Comparison of ENCODE assay signal across 8 mouse cellular contexts in genomic region chrX:150956016-150956415, GRCm38 (mm10).
A peak's percentile ranks its signal among the peaks of the same experiment; 100 is the strongest.
DNase-seq lines count a peak whose midpoint lies in the region; ATAC-seq and TF ChIP-seq lines count a peak whose summit lies in the region.

No protein-coding gene starts in this region.

- no peak overlapping the region for H3K4me3 ChIP-seq in kidney, postnatal 0 days (replicated peaks; ENCODE audit: low read depth, low read length)
- H3K4me3 ChIP-seq in forebrain, embryonic 13.5 days, result no peak overlapping the region
- H3K4me3 ChIP-seq in limb, embryonic 11.5 days (ENCODE audit: low read depth, low read length), result no peak overlapping the region
- H3K4me3 ChIP-seq in neural tube, embryonic 13.5 days, result peak overlapping the region; percentile 29; the same call in 1 of the 2 replicates

- no peak overlapping the region for H3K27ac ChIP-seq in kidney, postnatal 0 days
- no peak overlapping the region for H3K27ac ChIP-seq in forebrain, embryonic 13.5 days
- H3K27ac ChIP-seq in limb, embryonic 11.5 days (replicated peaks; ENCODE audit: low read depth, low read length), result 0 out of 2 replicates have a peak overlapping the region, but pooled peaks have one; percentile 6
- 0 out of 2 replicates have a peak overlapping the region, but pooled peaks have one; percentile 76 for H3K27ac ChIP-seq in neural tube, embryonic 13.5 days (replicated peaks)

- no peak for TF ChIP-seq CTCF in kidney, postnatal 0 days (IDR thresholded peaks at IDR 0.05; ENCODE audit: low read depth)

- no peaks in the 10 kb centered on the region for H3K27me3 ChIP-seq in kidney, postnatal 0 days (ENCODE audit: insufficient read depth, low read length)
- H3K27me3 ChIP-seq in forebrain, embryonic 13.5 days, result no peaks in the 10 kb centered on the region
- no peaks in the 10 kb centered on the region for H3K27me3 ChIP-seq in limb, embryonic 11.5 days (ENCODE audit: control insufficient read depth, insufficient read depth, low read length)
- no peaks in the 10 kb centered on the region; the same call in 1 of the 2 replicates for H3K27me3 ChIP-seq in neural tube, embryonic 13.5 days

- ATAC-seq in kidney, postnatal 0 days (replicated peaks; ENCODE audit: low FRiP score, low read depth), result no peak
- no peak for ATAC-seq in forebrain, embryonic 13.5 days
- ATAC-seq in limb, embryonic 11.5 days (ENCODE audit: insufficient number of reproducible peaks, low FRiP score, low TSS enrichment, low read depth), result no peak
- peak; percentile 15; the same call in 1 of the 2 replicates for ATAC-seq in neural tube, embryonic 13.5 days (ENCODE audit: low read depth)

- no peaks in the 10 kb centered on the region for H3K9me3 ChIP-seq in kidney, postnatal 0 days (replicated peaks; ENCODE audit: low read length)
- H3K9me3 ChIP-seq in forebrain, embryonic 13.5 days (replicated peaks), result no peaks in the 10 kb centered on the region
- no peaks in the 10 kb centered on the region for H3K9me3 ChIP-seq in limb, embryonic 11.5 days (ENCODE audit: control insufficient read depth, low read length)
- H3K9me3 ChIP-seq in neural tube, embryonic 13.5 days, result no peaks in the 10 kb centered on the region

- H3K4me2 ChIP-seq in kidney, postnatal 0 days (ENCODE audit: low read length), result peak overlapping the region; percentile 41; the same call in 1 of the 2 replicates
- H3K4me2 ChIP-seq in forebrain, embryonic 13.5 days, result peak overlapping the region; percentile 50
- no peak overlapping the region for H3K4me2 ChIP-seq in limb, embryonic 11.5 days (ENCODE audit: low read depth, severe bottlenecking)
- H3K4me2 ChIP-seq in neural tube, embryonic 13.5 days, result peak overlapping the region; percentile 46

- no peaks in the 10 kb centered on the region for H3K36me3 ChIP-seq in kidney, postnatal 0 days (ENCODE audit: insufficient read depth, low read length)
- no peaks in the 10 kb centered on the region for H3K36me3 ChIP-seq in forebrain, embryonic 13.5 days (ENCODE audit: poor library complexity, severe bottlenecking)
- no peaks in the 10 kb centered on the region for H3K36me3 ChIP-seq in limb, embryonic 11.5 days (ENCODE audit: control insufficient read depth, insufficient read depth, low read length)
- H3K36me3 ChIP-seq in neural tube, embryonic 13.5 days, result no peaks in the 10 kb centered on the region

- no peak overlapping the region for H3K9ac ChIP-seq in kidney, postnatal 0 days (ENCODE audit: low read depth, low read length)
- no peak overlapping the region for H3K9ac ChIP-seq in forebrain, embryonic 13.5 days
- H3K9ac ChIP-seq in limb, embryonic 11.5 days (ENCODE audit: low read length), result no peak overlapping the region
- H3K9ac ChIP-seq in neural tube, embryonic 13.5 days, result no peak overlapping the region

- peak; percentile 48 for DNase-seq in kidney, postnatal 0 days (ENCODE audit: low spot score)
- no peak for DNase-seq in kidney, adult 9 months
- no peak for DNase-seq in limb, embryonic 11.5 days (ENCODE audit: low spot score)
- DNase-seq in adrenal gland, postnatal 14 days, result no peak
- DNase-seq in urinary bladder, postnatal 25 days (ENCODE audit: low spot score), result no peak
- DNase-seq in B cell, adult 2 months, result no peak

- H3K4me1 ChIP-seq in kidney, postnatal 0 days (replicated peaks; ENCODE audit: insufficient read depth, low read length), result no peaks in the 10 kb centered on the region
- no peaks in the 10 kb centered on the region for H3K4me1 ChIP-seq in forebrain, embryonic 13.5 days
- no peaks in the 10 kb centered on the region for H3K4me1 ChIP-seq in limb, embryonic 11.5 days (ENCODE audit: control insufficient read depth, insufficient read depth, low read length)
- 0 out of 2 replicates have a peak, but pooled peaks cover 4% of the 10 kb centered on the region for H3K4me1 ChIP-seq in neural tube, embryonic 13.5 days (replicated peaks)

- WGBS in kidney, postnatal 0 days, result 44% methylated on average over 1 of the region's 1 CpGs
- 47% methylated on average over 1 of the region's 1 CpGs for WGBS in forebrain, embryonic 13.5 days
- 56% methylated on average over 1 of the region's 1 CpGs for WGBS in limb, embryonic 11.5 days
- 56% methylated on average over 1 of the region's 1 CpGs for WGBS in neural tube, embryonic 13.5 days

Comparison
In these comparisons a context has a peak if more than half of its experiments do, and no peak if none do; other contexts are left out.
1. H3K27ac ChIP-seq: peak in limb, embryonic 11.5 days (single experiment) and neural tube, embryonic 13.5 days (single experiment); none in kidney, postnatal 0 days (single experiment) and forebrain, embryonic 13.5 days (single experiment).